Comparison of ENCODE assay signal across 13 mouse cellular contexts in the genomic region with DNA sequence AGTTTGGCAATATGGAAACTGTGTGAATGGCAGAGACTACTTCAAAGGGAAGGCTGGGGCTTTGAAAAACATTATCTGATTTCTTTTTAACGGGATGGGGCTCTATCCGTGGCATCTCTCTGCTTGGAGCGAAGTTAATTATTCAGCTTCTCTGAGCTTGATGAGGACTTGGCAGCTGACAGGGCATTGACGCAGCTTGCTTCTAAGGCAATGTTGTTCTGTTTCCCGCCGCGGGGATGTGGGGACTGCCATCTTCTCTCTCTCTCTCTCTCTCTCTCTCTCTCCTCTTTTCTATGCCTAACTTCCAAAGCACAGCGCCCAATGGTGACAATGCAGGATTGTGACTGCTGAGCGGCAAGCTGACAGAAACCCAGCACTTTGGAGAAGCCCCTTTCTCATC.
A peak's percentile ranks its signal among the peaks of the same experiment; 100 is the strongest.
DNase-seq lines count a peak whose midpoint lies in the region; ATAC-seq and TF ChIP-seq lines count a peak whose summit lies in the region.
"Had no signal": no experiment of that assay in that cellular context is flagged by ENCODE, and none has a peak within 500 bp of the region (broad histone marks: within the 10 kb centered on the region; RNA-seq: fewer than 3 reads in every experiment).

No protein-coding gene starts in this region.

- no peak overlapping the region for H3K9ac ChIP-seq in kidney, embryonic 14.5 days (ENCODE audit: low read depth, low read length)
- no peak overlapping the region for H3K9ac ChIP-seq in intestine, embryonic 16.5 days (ENCODE audit: low read depth, low read length)
- H3K9ac ChIP-seq in intestine, postnatal 0 days (ENCODE audit: low read depth, low read length): no peak overlapping the region
- H3K9ac ChIP-seq: liver, embryonic 13.5 days had no signal

- no peaks in the 10 kb centered on the region for H3K4me1 ChIP-seq in kidney, embryonic 14.5 days (ENCODE audit: control insufficient read depth, insufficient read depth, low read length)
- peaks cover 4% of the 10 kb centered on the region for H3K4me1 ChIP-seq in intestine, embryonic 16.5 days (ENCODE audit: control insufficient read depth, insufficient read depth, low read length)
- H3K4me1 ChIP-seq in intestine, postnatal 0 days (replicated peaks; ENCODE audit: control insufficient read depth, insufficient read depth, low read length): peaks cover 11% of the 10 kb centered on the region

- peak; percentile 21 for DNase-seq in kidney, adult 18-20 months
- DNase-seq in right cerebral cortex, postnatal 4 days: peak; percentile 34
- no peak for DNase-seq in right cerebral cortex, adult 2 months (ENCODE audit: low spot score in 2 of 2)
- DNase-seq in layer of hippocampus, adult 8-10 months (ENCODE audit: low spot score in 2 of 2): peak; percentile 24 to 34
- DNase-seq: cerebellum, adult 18-20 months; heart, adult 11 months; liver, embryonic 13.5 days; lung, postnatal 36 days; right cerebral cortex, postnatal 25 days had no signal

- WGBS in kidney, embryonic 14.5 days: 70% methylated on average over 9 of the region's 9 CpGs
- WGBS in intestine, embryonic 16.5 days: 83% methylated on average over 9 of the region's 9 CpGs
- WGBS in intestine, postnatal 0 days: 80% methylated on average over 9 of the region's 9 CpGs

- H3K27me3 ChIP-seq in kidney, embryonic 14.5 days (ENCODE audit: control insufficient read depth, insufficient read depth, low read length): no peaks in the 10 kb centered on the region
- H3K27me3 ChIP-seq in intestine, embryonic 16.5 days (replicated peaks; ENCODE audit: control insufficient read depth, insufficient read depth, low read length): no peaks in the 10 kb centered on the region
- no peaks in the 10 kb centered on the region for H3K27me3 ChIP-seq in intestine, postnatal 0 days (replicated peaks; ENCODE audit: control insufficient read depth, insufficient read depth, low read length)
- H3K27me3 ChIP-seq: liver, embryonic 13.5 days had no signal

- no peak for TF ChIP-seq CTCF in intestine, postnatal 0 days (IDR thresholded peaks at IDR 0.05; ENCODE audit: low read depth)

- H3K36me3 ChIP-seq in kidney, embryonic 14.5 days (ENCODE audit: control insufficient read depth, insufficient read depth, low read length): no peaks in the 10 kb centered on the region
- H3K36me3 ChIP-seq in intestine, embryonic 16.5 days (ENCODE audit: control insufficient read depth, insufficient read depth, low read length): no peaks in the 10 kb centered on the region
- no peaks in the 10 kb centered on the region for H3K36me3 ChIP-seq in intestine, postnatal 0 days (ENCODE audit: control insufficient read depth, insufficient read depth)
- H3K36me3 ChIP-seq: liver, embryonic 13.5 days had no signal

- no peaks in the 10 kb centered on the region for H3K9me3 ChIP-seq in kidney, embryonic 14.5 days (ENCODE audit: control insufficient read depth, low read length)
- H3K9me3 ChIP-seq in intestine, embryonic 16.5 days (ENCODE audit: control insufficient read depth, low read length): no peaks in the 10 kb centered on the region
- H3K9me3 ChIP-seq in intestine, postnatal 0 days (ENCODE audit: control insufficient read depth): no peaks in the 10 kb centered on the region
- H3K9me3 ChIP-seq: liver, embryonic 13.5 days had no signal

- no peak overlapping the region for H3K4me2 ChIP-seq in kidney, embryonic 14.5 days (replicated peaks; ENCODE audit: low read depth, low read length)
- H3K4me2 ChIP-seq in intestine, embryonic 16.5 days (ENCODE audit: low read depth, low read length): no peak overlapping the region
- H3K4me2 ChIP-seq in intestine, postnatal 0 days (replicated peaks; ENCODE audit: low read depth): no peak overlapping the region
- H3K4me2 ChIP-seq: liver, embryonic 13.5 days had no signal

- ATAC-seq in kidney, embryonic 14.5 days (ENCODE audit: low FRiP score, low TSS enrichment): no peak
- ATAC-seq in intestine, embryonic 16.5 days: no peak
- no peak for ATAC-seq in intestine, postnatal 0 days
- ATAC-seq: activated CD4-positive, CD25-positive, alpha-beta regulatory T cell, adult 4 months had no signal

- H3K27ac ChIP-seq in kidney, embryonic 14.5 days (ENCODE audit: low read depth, low read length): no peak overlapping the region
- no peak overlapping the region for H3K27ac ChIP-seq in intestine, embryonic 16.5 days (ENCODE audit: low read length)
- H3K27ac ChIP-seq in intestine, postnatal 0 days (ENCODE audit: low read depth, low read length): no peak overlapping the region
- H3K27ac ChIP-seq: liver, embryonic 13.5 days had no signal

- H3K4me3 ChIP-seq in kidney, embryonic 14.5 days (ENCODE audit: low read length): no peak overlapping the region
- H3K4me3 ChIP-seq in intestine, embryonic 16.5 days (ENCODE audit: low read length): no peak overlapping the region
- H3K4me3 ChIP-seq in intestine, postnatal 0 days (ENCODE audit: low read depth, low read length): no peak overlapping the region
- H3K4me3 ChIP-seq: liver, embryonic 13.5 days had no signal

Comparison
In these comparisons a context has a peak if more than half of its experiments do, and no peak if none do; other contexts are left out.
1. DNase-seq: peak in kidney, adult 18-20 months (single experiment), right cerebral cortex, postnatal 4 days (single experiment) and layer of hippocampus, adult 8-10 months (2 of 2); none in right cerebral cortex, adult 2 months (0 of 2).